Mouse (Mus musculus) neural tube, embryonic 15.5 days (tissue): ENCODE data around the gene Avpi1. TPM values are rescaled to one million over a fixed set of nuclear protein-coding genes. Genes with fewer than 3 reads are reported as not detected.
A peak's percentile ranks its signal among the peaks of the same experiment; 100 is the strongest.

Experiments
- ATAC-seq: fragments of 200-750 bp; cut with Nextera tagmentation; 2 replicates; pipeline ENCODE4 v1.8.0; 2017; ENCODE audit warnings: mild to moderate bottlenecking, moderate TSS enrichment, moderate library complexity; ENCODE audit not compliant: low FRiP score
- H3K27ac ChIP-seq: fragments of 300-500 bp; sonication (generic); replicated peaks from 2 replicates; pipeline ENCODE4 v1.5.1; 2015; ENCODE audit warnings: mild to moderate bottlenecking, inconsistent platforms
- H3K27me3 ChIP-seq: fragments of 300-500 bp; sonication (generic); replicated peaks from 2 replicates; pipeline ENCODE4 v1.6.1; 2015; ENCODE audit warnings: inconsistent platforms
- H3K36me3 ChIP-seq: fragments of 300-500 bp; sonication (generic); 2 replicates; pipeline ENCODE4 v1.6.1; 2015; ENCODE audit warnings: inconsistent platforms
- H3K4me1 ChIP-seq: fragments of 300-500 bp; sonication (generic); 2 replicates; pipeline ENCODE4 v1.6.1; 2015; ENCODE audit warnings: inconsistent platforms
- H3K4me2 ChIP-seq: fragments of 300-500 bp; sonication (generic); 2 replicates; pipeline ENCODE4 v1.6.1; 2015; ENCODE audit warnings: inconsistent platforms, mild to moderate bottlenecking, moderate library complexity
- H3K4me3 ChIP-seq: fragments of 300-500 bp; sonication (generic); replicated peaks from 2 replicates; pipeline ENCODE4 v1.5.1; 2015; ENCODE audit warnings: mild to moderate bottlenecking, inconsistent platforms
- H3K9ac ChIP-seq: fragments of 300-500 bp; sonication (generic); replicated peaks from 2 replicates; pipeline ENCODE4 v1.6.1; 2015; ENCODE audit warnings: mild to moderate bottlenecking, inconsistent platforms
- H3K9me3 ChIP-seq: fragments of 300-500 bp; sonication (generic); replicated peaks from 2 replicates; pipeline ENCODE4 v1.6.1; 2016; ENCODE audit warnings: inconsistent platforms
- WGBS: fragments of 180-500 bp; shearing (Covaris S2); methylation state at CpG from one replicate; pipeline ENCODE4 v1.1.7; 2015; ENCODE audit warnings: mixed read lengths; 5-methylcytosine and 5-hydroxymethylcytosine counted together
- polyA plus RNA-seq: library from polyadenylated mRNA; unstranded; fragments of >200 nt; fragmentation: Nextera tagmentation; extraction: Ambion mirVana; gene quantifications from 2 replicates; pipeline ENCODE4 v1.2.1, GENCODE M21; 2015

Gene Avpi1
- polyA plus RNA-seq, 1 experiment from 2014 or later = 11.1 TPM

DNA sequence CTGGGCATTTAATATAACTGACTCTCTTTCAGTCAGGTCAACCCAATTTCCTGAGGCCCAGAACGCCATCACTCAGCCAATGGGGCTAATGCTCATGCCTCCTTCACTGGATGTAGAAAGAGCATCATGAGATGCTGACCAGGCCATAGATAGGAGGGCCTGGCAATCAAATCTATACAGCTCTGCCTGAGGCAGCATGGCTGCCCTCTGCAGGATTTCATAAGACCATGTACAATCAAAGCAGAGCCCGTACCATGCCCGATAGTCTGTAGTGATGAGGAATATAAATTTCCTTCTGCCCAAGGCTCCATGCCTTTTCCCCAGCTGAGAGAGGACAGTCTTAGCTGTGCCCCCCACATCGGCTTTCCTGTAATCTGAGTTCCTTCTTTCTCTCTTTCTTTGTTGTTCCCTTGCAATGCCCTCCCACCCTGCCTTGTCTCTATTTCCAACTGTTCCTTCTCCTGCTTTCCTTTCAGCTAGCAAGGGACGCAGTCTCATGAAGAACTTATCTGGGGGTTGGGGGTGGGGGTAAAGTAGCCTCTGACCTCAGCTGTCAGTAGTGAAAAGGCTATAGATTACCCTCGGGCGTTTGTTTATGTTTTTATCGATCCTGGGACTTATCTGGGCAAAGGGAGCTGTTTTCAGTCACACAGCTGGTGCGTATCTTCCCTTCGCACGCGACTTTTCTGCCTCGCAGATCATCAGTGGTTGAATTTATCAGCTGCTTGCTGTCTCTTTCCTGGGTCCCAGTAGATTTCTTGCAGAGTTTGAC, 29.6 kb upstream of the Avpi1 start:
- Histone ChIP-seq H3K27ac (no peak overlapping the region), H3K4me3 (no peak overlapping the region), H3K4me1 (no peaks in the 10 kb centered on the region), H3K36me3 (no peaks in the 10 kb centered on the region), H3K9ac (no peak overlapping the region), H3K4me2 (no peak overlapping the region), H3K27me3 (no peaks in the 10 kb centered on the region), H3K9me3 (no peaks in the 10 kb centered on the region)
- no peak for ATAC-seq
- WGBS = 72% methylated on average over 13 of the region's 13 CpGs

DNA sequence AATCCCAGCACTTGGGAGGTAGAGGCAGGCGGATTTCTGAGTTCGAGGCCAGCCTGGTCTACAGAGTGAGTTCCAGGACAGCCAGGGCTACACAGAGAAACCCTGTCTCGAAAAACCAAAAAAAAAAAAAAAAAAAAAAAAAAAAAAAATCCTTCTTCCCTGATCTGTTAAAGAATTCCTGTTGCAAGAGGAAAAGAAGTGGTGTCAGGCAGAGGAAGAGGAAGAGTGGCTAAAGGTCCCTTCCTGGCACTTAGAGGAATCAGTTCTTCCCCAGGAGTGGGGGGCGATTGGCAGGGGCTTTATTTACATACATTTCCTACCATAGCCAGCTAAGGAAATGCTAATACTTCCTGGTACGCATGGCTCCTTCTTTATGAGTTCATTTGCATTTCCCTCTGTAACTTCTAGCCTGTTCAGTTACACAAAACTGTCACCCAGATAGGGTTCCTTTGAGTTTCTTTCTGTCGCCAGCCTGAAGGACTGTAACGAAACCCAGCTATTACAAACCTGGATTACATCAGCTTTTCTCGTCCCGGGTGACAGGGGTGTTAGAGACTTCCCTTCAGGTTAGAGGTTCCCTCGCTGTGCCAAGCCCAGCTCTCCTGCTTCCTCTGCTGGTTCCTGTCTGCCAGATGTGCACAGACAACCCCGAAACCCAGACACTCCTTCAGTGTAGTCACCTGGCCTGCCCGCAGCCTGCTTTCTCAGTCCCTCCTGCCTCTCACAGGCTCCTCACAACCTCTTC, 28.8 kb upstream of the Avpi1 start:
- Histone ChIP-seq H3K4me1 (no peaks in the 10 kb centered on the region), H3K27ac (no peak overlapping the region), H3K4me2 (no peak overlapping the region), H3K9ac (no peak overlapping the region), H3K9me3 (no peaks in the 10 kb centered on the region), H3K4me3 (no peak overlapping the region), H3K27me3 (no peaks in the 10 kb centered on the region), H3K36me3 (no peaks in the 10 kb centered on the region)
- ATAC-seq = no peak
- WGBS = 72% methylated on average over 12 of the region's 12 CpGs

DNA sequence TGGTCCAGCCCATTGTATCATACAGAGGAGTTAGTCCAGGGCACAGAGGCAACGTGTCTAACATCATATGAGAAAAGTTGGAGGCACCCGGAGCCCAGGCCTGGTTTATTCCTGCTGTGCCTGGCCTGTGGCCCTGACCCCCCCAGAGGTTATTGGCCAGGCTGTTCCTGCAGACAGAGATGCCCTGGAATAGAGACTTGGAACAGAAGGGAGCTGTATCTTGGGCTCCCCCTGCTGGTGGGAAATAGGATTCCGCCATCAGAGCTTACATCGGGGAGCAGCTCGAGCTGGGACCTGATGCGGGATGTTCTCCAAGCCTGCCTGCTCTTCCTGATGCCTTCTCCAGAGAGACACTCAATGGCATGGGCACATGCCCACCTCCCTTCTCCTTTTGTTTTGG, 23.1 kb upstream of the Avpi1 start:
- Histone ChIP-seq H3K9me3 (no peaks in the 10 kb centered on the region), H3K36me3 (no peaks in the 10 kb centered on the region; the same call in 1 of the 2 replicates), H3K27me3 (peaks cover 11% of the 10 kb centered on the region), H3K27ac (no peak overlapping the region), H3K4me3 (no peak overlapping the region), H3K9ac (no peak overlapping the region), H3K4me2 (no peak overlapping the region), H3K4me1 (peaks cover 37% of the 10 kb centered on the region)
- no peak for ATAC-seq
- WGBS = 5% methylated on average over 6 of the region's 6 CpGs

- Histone ChIP-seq H3K4me2 (peak overlapping the region; percentile 84), H3K4me3 (peak overlapping the region; percentile 58), H3K27ac (peak overlapping the region; percentile 73), H3K9me3 (no peaks in the 10 kb centered on the region), H3K9ac (peak overlapping the region; percentile 73), H3K4me1 (peaks cover 38% of the 10 kb centered on the region), H3K36me3 (no peaks in the 10 kb centered on the region; the same call in 1 of the 2 replicates), H3K27me3 (peaks cover 20% of the 10 kb centered on the region)
- ATAC-seq = peak; percentile 33; the same call in 1 of the 2 replicates
- WGBS = 23% methylated on average over 7 of the region's 7 CpGs
These were observed 19.7 kb upstream of the Avpi1 start for GRCm38 (mm10) chr19:42148569-42148860.

GRCm38 (mm10) chr19:42147769-42148568, 19.1 kb upstream of the Avpi1 start:
- Histone ChIP-seq H3K27ac (peak overlapping the region; percentile 73), H3K4me2 (peak overlapping the region; percentile 84), H3K27me3 (peaks cover 20% of the 10 kb centered on the region), H3K9me3 (no peaks in the 10 kb centered on the region), H3K4me1 (peaks cover 38% of the 10 kb centered on the region), H3K36me3 (no peaks in the 10 kb centered on the region; the same call in 1 of the 2 replicates), H3K4me3 (peak overlapping the region; percentile 58), H3K9ac (peak overlapping the region; percentile 73)
- 1% methylated on average over 63 of the region's 63 CpGs for WGBS
- peak; percentile 52 for ATAC-seq

DNA sequence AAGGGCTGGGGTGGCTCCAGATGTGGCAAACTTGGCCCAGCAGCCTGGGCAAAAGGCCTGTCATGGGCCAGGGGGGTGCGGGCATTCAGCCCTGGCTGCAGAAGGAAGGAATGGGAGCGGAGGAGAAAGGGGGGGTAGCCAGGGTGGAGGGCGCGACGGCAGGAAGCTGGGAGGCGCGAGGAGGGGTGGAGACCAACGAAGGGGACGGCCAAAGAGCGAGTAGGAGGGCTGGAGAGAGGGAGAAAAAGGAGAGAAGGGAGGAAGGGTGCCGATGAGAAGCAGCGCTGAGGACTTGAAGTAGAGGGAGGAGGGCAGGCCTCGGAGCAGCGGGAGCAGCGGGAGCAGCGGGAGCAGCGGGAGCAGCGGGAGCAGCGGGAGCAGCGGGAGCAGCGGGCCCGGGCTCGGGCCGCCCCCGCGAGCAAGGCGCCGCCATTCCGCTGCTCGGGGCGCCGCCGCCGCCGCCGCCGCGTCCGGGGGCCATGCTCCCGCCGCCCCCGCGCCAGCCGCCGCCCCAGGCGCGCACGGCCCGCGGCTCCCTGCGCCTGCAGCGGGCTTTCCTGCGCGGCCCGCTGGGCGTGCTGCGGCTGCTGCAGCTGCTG, 18.4 kb upstream of the Avpi1 start, which contains the start of gene Marveld1:
Gene Marveld1, plus strand, starts transcription at position 231 of the 599 bp plus-strand sequence.
- peak; percentile 51 for ATAC-seq
- no peaks in the 10 kb centered on the region for H3K9me3 ChIP-seq
- WGBS = under 1% methylated on average over 28 of the region's 57 CpGs
- H3K4me2 ChIP-seq = peak within 1 kb of the TSS; percentile 84
- H3K4me1 ChIP-seq = peaks cover 38% of the 10 kb centered on the region
- no peaks in the 10 kb centered on the region; the same call in 1 of the 2 replicates for H3K36me3 ChIP-seq
- H3K4me3 ChIP-seq = peak within 1 kb of the TSS; percentile 58
- H3K27me3 ChIP-seq = peaks cover 20% of the 10 kb centered on the region
- peak within 1 kb of the TSS; percentile 73 for H3K27ac ChIP-seq
- H3K9ac ChIP-seq = peak within 1 kb of the TSS; percentile 73

DNA sequence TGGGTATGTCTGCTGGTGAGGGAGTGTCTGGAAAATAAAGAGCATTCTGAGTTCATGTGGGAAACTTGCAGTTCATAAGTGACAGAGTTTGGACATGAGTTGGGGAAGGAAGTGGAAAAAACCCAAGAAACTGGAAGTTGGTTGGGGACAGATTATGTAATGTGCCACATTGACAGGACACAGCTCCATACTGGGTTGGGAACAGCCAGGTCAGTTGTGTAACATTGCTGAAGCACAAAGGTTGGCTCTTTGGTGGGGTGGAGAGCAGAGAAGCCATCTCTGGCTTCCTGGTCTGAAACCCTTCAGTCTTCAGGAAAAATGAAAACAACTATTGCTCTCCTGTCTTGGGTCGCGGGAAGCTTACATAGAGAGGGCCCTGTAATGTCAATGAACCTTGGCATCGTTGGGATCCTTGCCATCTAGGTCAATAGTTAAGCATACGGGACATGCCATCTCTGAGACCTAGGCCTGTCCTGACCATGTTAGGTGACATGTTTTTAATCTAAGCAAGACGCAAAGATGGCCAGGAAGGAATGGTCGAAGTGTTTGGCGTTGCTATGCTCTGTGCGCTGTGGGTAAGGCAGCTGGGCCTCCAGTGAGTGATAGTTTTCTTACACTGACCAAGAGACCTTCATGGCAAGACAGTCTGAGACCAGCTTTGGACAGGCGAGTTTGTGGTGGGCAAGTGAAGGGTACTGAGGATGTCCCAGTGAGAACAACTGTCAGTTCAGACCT, 17.6 kb upstream of the Avpi1 start:
- H3K4me1 ChIP-seq = peaks cover 36% of the 10 kb centered on the region
- H3K4me2 ChIP-seq = peak overlapping the region; percentile 84; the same call in 1 of the 2 replicates
- no peaks in the 10 kb centered on the region for H3K9me3 ChIP-seq
- no peak overlapping the region for H3K4me3 ChIP-seq
- peaks cover 20% of the 10 kb centered on the region for H3K27me3 ChIP-seq
- no peak overlapping the region for H3K27ac ChIP-seq
- H3K36me3 ChIP-seq = no peaks in the 10 kb centered on the region; the same call in 1 of the 2 replicates
- H3K9ac ChIP-seq = no peak overlapping the region
- WGBS = 91% methylated on average over 9 of the region's 9 CpGs
- 0 out of 2 replicates have a peak, but pooled peaks have one; percentile 4 for ATAC-seq

DNA sequence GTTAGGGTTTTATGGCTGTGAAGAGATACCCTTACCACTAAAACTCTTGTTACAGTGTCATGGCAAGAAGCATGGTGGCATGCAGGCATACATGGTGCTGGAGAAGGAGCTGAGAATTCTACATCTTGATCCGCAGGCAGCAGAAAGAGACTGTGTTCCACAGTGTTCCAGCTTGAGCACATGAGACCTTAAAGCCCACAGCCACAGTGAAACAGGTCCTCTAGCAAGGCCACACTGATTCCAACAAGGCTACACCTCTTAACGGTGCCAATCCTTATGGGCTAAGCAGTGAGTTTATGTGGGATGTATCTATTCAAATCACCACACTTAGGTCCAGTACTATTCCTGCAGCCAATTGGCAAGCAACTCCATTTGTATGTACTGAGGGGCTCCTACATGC, 16.9 kb upstream of the Avpi1 start:
- no peak overlapping the region for H3K4me2 ChIP-seq
- H3K27me3 ChIP-seq = peaks cover 20% of the 10 kb centered on the region
- no peak overlapping the region for H3K4me3 ChIP-seq
- no peak for ATAC-seq
- no peak overlapping the region for H3K9ac ChIP-seq
- H3K27ac ChIP-seq = no peak overlapping the region
- no peaks in the 10 kb centered on the region for H3K36me3 ChIP-seq
- WGBS = 94% methylated on average over 2 of the region's 2 CpGs
- no peaks in the 10 kb centered on the region for H3K9me3 ChIP-seq
- H3K4me1 ChIP-seq = peaks cover 31% of the 10 kb centered on the region

DNA sequence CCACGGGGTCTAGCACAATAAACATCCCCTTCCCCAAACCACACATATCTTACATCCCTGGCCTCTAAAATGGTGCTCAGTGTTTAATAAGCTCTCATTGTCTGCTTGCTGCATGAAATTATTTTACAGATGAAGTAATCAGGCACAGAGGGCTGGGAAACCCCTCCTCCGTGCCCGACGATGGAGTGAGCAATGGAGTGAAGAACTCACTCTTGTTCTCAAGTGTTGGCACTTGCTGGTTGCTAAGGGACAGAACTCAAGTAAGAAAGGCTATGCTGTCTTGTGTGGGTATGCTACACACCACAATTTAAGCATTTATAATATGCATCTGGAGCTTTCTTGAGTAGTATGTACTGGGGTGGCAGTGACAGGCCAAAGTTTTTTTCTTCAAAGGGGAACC, 16.4 kb upstream of the Avpi1 start:
- H3K27ac ChIP-seq = no peak overlapping the region
- ATAC-seq = no peak
- H3K9me3 ChIP-seq = no peaks in the 10 kb centered on the region
- H3K9ac ChIP-seq = no peak overlapping the region
- H3K4me1 ChIP-seq = peaks cover 27% of the 10 kb centered on the region
- no peak overlapping the region for H3K4me2 ChIP-seq
- WGBS = 64% methylated on average over 4 of the region's 4 CpGs
- no peak overlapping the region for H3K4me3 ChIP-seq
- H3K27me3 ChIP-seq = peaks cover 20% of the 10 kb centered on the region
- H3K36me3 ChIP-seq = no peaks in the 10 kb centered on the region

- no peak overlapping the region for H3K27ac ChIP-seq
- no peaks in the 10 kb centered on the region for H3K36me3 ChIP-seq
- H3K9me3 ChIP-seq = no peaks in the 10 kb centered on the region
These were observed 15.8 kb upstream of the Avpi1 start for GRCm38 (mm10) chr19:42144541-42145167.

More at GRCm38 (mm10) chr19:42144541-42145167, 15.8 kb upstream of the Avpi1 start:
- ATAC-seq = no peak
- no peak overlapping the region for H3K4me3 ChIP-seq
- peaks cover 20% of the 10 kb centered on the region for H3K27me3 ChIP-seq
- 28% methylated on average over 8 of the region's 8 CpGs for WGBS
- H3K4me1 ChIP-seq = peaks cover 24% of the 10 kb centered on the region
- H3K9ac ChIP-seq = no peak overlapping the region
- no peak overlapping the region for H3K4me2 ChIP-seq
